Mouse (Mus musculus): ENCODE measurements around the gene Man2c1. TPM values are rescaled to one million over a fixed set of nuclear protein-coding genes. Genes with fewer than 3 reads are reported as not detected.

The Man2c1 gene
- polyA plus RNA-seq, 1 experiment from 2014 or later: 99.7 TPM

DNA sequence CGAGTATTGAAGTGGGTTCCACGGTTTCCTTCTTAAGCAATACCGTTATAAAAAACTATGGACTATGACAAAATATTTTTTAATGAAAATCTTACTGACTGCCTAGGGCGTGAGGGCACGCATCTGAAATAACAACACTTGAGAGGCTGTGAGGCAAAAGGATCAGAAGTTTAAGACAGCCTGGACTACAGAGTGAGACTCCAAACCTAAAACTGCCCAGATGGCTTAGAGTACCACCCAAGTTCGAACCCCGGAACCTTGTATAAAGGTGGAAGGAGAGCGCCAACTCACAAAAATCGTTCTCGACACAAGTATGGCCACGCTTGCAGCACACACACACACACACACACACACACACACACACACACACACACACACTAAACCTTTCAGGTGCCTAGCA is 28.0 kb downstream of the Man2c1 start:
- Histone ChIP-seq H3K27me3 (replicated peaks) (0 out of 2 replicates have a peak, but pooled peaks cover 11% of the 10 kb centered on the region), H3K4me2 (peak overlapping the region; percentile 93), H3K27ac (replicated peaks) (peak overlapping the region; percentile 74), H3K4me1 (peaks cover 24% of the 10 kb centered on the region), H3K36me3 (no peaks in the 10 kb centered on the region), H3K9ac (replicated peaks) (peak overlapping the region; percentile 58), H3K9me3 (replicated peaks) (no peaks in the 10 kb centered on the region), H3K4me3 (replicated peaks) (peak overlapping the region; percentile 80)
- WGBS: 40% methylated on average over 11 of the region's 11 CpGs
- ATAC-seq (ENCODE audit: low FRiP score): peak; percentile 11; the same call in 1 of the 2 replicates

DNA sequence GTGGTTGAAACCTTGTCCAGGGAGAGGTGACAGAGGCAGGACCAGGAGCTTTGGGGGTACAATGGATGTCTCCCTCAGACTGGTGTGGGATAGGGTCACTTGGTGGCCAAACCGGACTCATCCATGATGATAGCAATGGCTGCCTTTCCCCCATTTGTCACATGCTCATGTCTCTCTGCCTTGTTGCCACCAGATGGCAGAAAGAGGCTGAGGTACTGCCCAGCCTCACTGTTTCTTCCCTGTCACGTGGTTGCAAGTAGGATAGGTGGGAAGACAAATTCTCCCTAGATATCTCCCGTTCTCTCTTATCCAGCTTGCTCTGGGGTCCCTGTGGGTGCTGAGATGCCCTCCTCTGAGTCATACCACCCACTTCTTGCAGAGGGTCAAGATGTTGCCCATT is 32.0 kb downstream of the Man2c1 start:
- 20% methylated on average over 3 of the region's 3 CpGs for WGBS
- Histone ChIP-seq H3K27ac (replicated peaks) (no peak overlapping the region), H3K4me1 (peaks cover 8% of the 10 kb centered on the region), H3K27me3 (replicated peaks) (0 out of 2 replicates have a peak, but pooled peaks cover 11% of the 10 kb centered on the region), H3K4me2 (no peak overlapping the region), H3K4me3 (replicated peaks) (no peak overlapping the region), H3K9ac (replicated peaks) (no peak overlapping the region), H3K9me3 (replicated peaks) (no peaks in the 10 kb centered on the region), H3K36me3 (no peaks in the 10 kb centered on the region)
- ATAC-seq (ENCODE audit: low FRiP score): no peak; the same call in 1 of the 2 replicates

DNA sequence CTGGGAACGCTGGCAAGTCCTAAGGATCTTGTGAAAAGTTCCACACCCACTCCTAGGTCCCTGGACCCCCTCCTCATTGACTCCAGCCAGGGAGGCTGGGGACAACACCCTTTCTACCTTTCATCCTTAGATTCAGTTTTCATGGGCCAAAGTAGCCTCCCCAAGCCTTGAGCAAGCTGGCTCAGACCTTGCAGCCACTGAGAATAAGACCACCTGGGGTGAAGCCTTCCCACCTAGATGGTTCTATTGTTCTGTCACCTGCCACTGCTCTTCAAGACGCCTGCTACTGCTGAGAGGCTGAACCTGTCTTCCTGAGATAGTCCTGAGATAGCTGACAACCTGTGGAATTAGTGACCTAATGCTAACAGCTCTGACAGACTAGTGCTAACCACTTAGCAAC is 32.6 kb downstream of the Man2c1 start:
- no peak overlapping the region for H3K9ac ChIP-seq (replicated peaks)
- 0 out of 2 replicates have a peak, but pooled peaks cover 11% of the 10 kb centered on the region for H3K27me3 ChIP-seq (replicated peaks)
- no peak overlapping the region for H3K27ac ChIP-seq (replicated peaks)
- no peak overlapping the region for H3K4me2 ChIP-seq
- H3K36me3 ChIP-seq: no peaks in the 10 kb centered on the region
- 49% methylated on average over 2 of the region's 2 CpGs for WGBS
- peaks cover 5% of the 10 kb centered on the region; the same call in 1 of the 2 replicates for H3K4me1 ChIP-seq
- H3K4me3 ChIP-seq (replicated peaks): no peak overlapping the region
- ATAC-seq (ENCODE audit: low FRiP score): no peak
- H3K9me3 ChIP-seq (replicated peaks): no peaks in the 10 kb centered on the region

DNA sequence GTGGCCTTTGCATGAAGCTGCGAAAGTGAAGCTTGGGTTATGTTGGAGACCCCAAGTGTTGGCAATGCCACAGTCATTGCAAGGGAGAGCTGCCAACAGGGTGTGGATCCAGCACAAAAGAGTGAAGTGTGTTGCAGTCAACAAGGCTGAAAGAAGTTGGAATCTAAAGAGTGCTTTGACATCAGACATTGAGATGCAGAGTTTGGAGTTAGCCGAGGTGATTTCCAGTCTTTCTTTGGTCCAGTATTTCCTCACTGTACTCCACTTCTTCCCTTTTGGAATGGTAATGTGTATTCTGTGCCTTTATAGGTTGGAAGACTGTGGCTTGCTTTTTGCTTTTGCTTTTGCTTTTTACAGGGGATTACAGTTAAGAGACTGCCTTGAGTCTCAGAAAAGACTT is 35.7 kb downstream of the Man2c1 start:
- Histone ChIP-seq H3K4me3 (replicated peaks) (no peak overlapping the region), H3K27ac (replicated peaks) (no peak overlapping the region), H3K9me3 (replicated peaks) (no peaks in the 10 kb centered on the region), H3K36me3 (no peaks in the 10 kb centered on the region), H3K27me3 (replicated peaks) (0 out of 2 replicates have a peak, but pooled peaks cover 5% of the 10 kb centered on the region), H3K9ac (replicated peaks) (no peak overlapping the region), H3K4me1 (no peaks in the 10 kb centered on the region), H3K4me2 (no peak overlapping the region)
- WGBS: 92% methylated on average over 2 of the region's 2 CpGs
- no peak for ATAC-seq (ENCODE audit: low FRiP score)

DNA sequence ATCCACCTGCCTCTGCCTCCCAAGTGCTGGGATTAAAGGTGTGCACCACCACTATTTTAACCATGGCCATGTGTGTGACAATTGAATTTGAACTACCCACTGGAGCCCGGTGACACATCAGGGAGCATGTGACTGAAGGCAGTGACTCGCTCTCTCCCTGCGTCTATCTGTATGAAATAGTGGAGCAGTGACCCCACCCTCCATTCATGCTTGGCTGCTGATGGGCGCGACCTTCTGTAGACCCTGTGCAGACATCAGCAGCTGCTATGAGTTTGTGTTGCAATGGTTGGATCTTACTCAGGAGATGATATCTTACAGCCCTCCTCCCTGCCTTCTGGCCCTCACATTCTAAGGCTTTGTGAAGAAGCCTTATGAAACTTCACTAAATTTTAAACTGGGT is 37.9 kb downstream of the Man2c1 start:
- Histone ChIP-seq H3K27me3 (replicated peaks) (no peaks in the 10 kb centered on the region), H3K27ac (replicated peaks) (no peak overlapping the region), H3K9me3 (replicated peaks) (no peaks in the 10 kb centered on the region), H3K9ac (replicated peaks) (no peak overlapping the region), H3K36me3 (no peaks in the 10 kb centered on the region), H3K4me2 (no peak overlapping the region), H3K4me1 (no peaks in the 10 kb centered on the region), H3K4me3 (replicated peaks) (no peak overlapping the region)
- 86% methylated on average over 5 of the region's 5 CpGs for WGBS
- no peak for ATAC-seq (ENCODE audit: low FRiP score)

Other genes with a start within 250 kb of the Man2c1 start
- gene Snx33, start 202.3 kb upstream of the Man2c1 start, polyA plus RNA-seq (2015; fragmentation: Nextera tagmentation; extraction: Ambion mirVana): 2.2 and 3.2 TPM in 2 replicates
- gene Imp3, start 193.2 kb upstream of the Man2c1 start, polyA plus RNA-seq (2015; fragmentation: Nextera tagmentation; extraction: Ambion mirVana): 73.7 and 77.5 TPM in 2 replicates
- 28.3 and 29.6 TPM in 2 replicates for gene Snupn, start 179.8 kb upstream of the Man2c1 start, polyA plus RNA-seq (2015; fragmentation: Nextera tagmentation; extraction: Ambion mirVana)
- 23.8 and 24.9 TPM in 2 replicates for gene Ptpn9, start 135.8 kb upstream of the Man2c1 start, polyA plus RNA-seq (2015; fragmentation: Nextera tagmentation; extraction: Ambion mirVana)
- 20.7 and 21.2 TPM in 2 replicates for gene Sin3a, start 58.6 kb upstream of the Man2c1 start, polyA plus RNA-seq (2015; fragmentation: Nextera tagmentation; extraction: Ambion mirVana)
- gene Neil1, start 17.6 kb downstream of the Man2c1 start, polyA plus RNA-seq (2015; fragmentation: Nextera tagmentation; extraction: Ambion mirVana): 10.4 and 10.5 TPM in 2 replicates
- 155 and 178 TPM in 2 replicates for gene Commd4, start 27.6 kb downstream of the Man2c1 start, polyA plus RNA-seq (2015; fragmentation: Nextera tagmentation; extraction: Ambion mirVana)
- gene Trcg1, start 105.9 kb downstream of the Man2c1 start, polyA plus RNA-seq (2015; fragmentation: Nextera tagmentation; extraction: Ambion mirVana): not detected in 2 replicates
- gene 1700017B05Rik, start 131.9 kb downstream of the Man2c1 start, polyA plus RNA-seq (2015; fragmentation: Nextera tagmentation; extraction: Ambion mirVana): 4.1 and 10.9 TPM in 2 replicates